Mouse (Mus musculus) liver, postnatal 0 days (tissue): Measurements from ENCODE around the gene Igf2bp1.

ENCODE experiments used
- CTCF ChIP-seq: sonication (generic); IDR thresholded peaks from 2 replicates; pipeline ENCODE4 v1.5.1; 2016; ENCODE audit warnings: antibody characterized with exemption, low read depth
- EP300 ChIP-seq: IDR thresholded peaks from 2 replicates; pipeline ENCODE4 v1.6.1; 2016; ENCODE audit warnings: antibody characterized with exemption, low read depth, mild to moderate bottlenecking

DNA sequence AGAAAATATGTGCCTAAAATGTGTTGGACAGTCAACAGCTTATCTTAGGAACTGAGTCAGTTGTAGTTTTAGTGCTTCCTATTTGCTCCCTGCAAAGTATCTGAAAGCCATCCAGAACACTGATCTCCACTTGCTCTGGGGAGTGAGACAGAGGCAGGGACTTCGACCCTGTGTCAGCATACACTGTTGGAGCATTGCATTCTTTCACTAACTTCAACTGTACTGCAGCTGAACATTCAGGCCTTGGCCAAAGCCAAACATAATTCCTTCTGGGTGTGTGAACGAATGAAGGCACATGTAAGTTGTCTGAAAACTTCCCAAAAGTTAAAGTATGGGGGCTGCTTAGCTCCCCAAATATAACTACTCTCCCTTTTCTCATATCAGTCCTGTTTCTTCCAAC lies 41.1 kb upstream of the Igf2bp1 start:
- TF ChIP-seq CTCF (no peak), EP300 (no peak)
